Mouse (Mus musculus): ENCODE data around the gene Hat1. TPM values are rescaled to one million over a fixed set of nuclear protein-coding genes. Genes with fewer than 3 reads are reported as not detected.

Hat1 gene
- 22.7 and 23.0 TPM in 2 replicates for polyA plus RNA-seq (2021; fragmentation: Nextera tagmentation)
- long read RNA-seq, experiment 1, transcript Hat1-201 (11 exons, 1,576 nt), result major isoform, 39 of 45 reads
- long read RNA-seq, experiment 1, partial matches to known transcripts, result 5 of 45 reads
- long read RNA-seq, experiment 1, other reads (novel, unspliced or antisense), result 1 of 45 reads
- long read RNA-seq, experiment 2, transcript Hat1-201 (11 exons, 1,576 nt), result major isoform, 97 of 105 reads
- long read RNA-seq, experiment 2, partial matches to known transcripts, result 3 of 105 reads
- long read RNA-seq, experiment 2, other reads (novel, unspliced or antisense), result 5 of 105 reads

DNA sequence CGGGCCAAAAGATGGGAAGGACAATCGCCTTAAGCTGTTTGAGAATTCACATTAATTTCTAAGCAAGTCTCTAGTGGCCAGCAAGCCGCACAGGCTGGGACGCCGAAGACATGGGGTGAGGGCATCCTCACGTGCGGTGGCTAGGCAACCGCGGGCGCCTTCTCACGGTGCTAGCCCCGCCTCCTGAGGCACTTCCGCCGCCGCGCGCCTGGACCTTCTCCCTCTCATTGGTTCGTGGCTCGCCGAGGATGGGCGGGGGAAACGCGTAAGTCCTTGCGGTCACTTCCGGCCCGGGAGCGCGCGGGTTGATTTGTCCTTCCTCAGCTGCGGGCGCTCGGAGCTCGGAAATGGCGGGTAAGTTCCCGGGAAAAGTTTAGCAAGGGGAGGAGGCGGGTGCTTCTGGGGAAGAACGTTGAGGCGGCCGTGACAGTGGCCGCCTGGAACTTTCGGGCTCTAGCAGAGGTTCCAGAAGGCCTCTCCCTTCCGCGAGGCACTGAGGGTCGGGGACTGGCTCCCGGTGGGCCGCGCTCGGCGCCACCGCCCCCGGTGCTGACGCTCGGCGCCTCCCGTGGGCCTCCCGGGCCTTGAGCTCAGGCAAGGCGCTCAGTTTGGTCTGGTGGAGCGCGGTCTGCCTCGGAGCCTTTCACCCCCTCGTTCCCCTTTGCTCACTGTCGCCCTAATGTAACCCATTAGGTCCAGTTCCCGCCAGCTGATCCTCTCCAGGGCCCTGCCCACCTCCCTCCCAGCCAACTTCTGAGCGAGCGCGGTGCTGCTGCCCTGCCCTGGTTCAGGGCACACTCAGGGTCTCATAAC is at the start of gene Hat1:
TSS of gene Hat1 (plus strand) at position 8 of the 813 bp plus-strand sequence.

GRCm38 (mm10) chr2:71367125-71367880 is 21.5 kb upstream of the Hat1 start, which contains the start of gene Slc25a12:
Gene Slc25a12 (minus strand): TSS chr2:71367749.

DNA sequence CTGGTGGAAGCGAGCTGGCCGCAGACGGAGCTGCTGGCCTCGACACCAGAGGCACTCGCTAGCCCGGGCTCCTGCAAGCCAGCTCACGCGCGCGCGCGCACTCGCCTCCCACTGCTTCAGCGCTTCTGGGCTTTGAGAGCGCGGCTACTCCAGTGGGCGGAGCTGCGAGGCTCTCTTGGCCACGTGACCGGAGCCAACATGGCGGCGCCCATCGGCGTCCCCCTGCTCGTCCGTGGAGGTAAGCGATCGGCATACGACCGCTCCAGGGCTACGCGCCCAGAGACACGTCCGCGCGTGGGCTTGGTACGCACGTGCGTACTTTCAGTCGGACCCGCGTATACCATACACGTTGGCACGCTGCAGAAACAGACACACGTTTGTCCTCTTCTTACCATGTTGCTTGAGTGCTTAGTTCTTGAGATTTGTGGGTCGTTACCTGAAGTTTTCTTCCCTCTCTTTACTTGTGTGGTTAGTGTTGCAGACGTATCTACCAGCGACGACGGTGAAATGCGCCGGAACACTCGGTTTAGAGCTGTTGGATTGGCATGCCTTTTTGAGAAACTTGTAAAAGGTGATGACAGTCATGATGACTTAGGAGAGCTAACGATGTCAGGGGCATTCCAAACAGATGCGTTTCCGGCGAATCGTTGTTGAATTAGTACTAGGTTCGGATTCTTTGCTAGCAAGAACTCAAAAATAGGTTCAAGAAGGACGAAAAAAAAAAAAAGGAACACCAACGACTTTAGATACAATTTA is 64.6 kb downstream of the Hat1 start, which contains the start of gene Metap1d:
TSS of gene Metap1d (plus strand) at position 116 of the 756 bp plus-strand sequence.

Other genes with a start within 250 kb of the Hat1 start
- 57.5 and 60.2 TPM in 2 replicates for gene Dync1i2, start 177.3 kb upstream of the Hat1 start, polyA plus RNA-seq (2021; fragmentation: Nextera tagmentation)
- 136 and 139 TPM in 2 replicates for gene Slc25a12, start 21.2 kb upstream of the Hat1 start, polyA plus RNA-seq (2021; fragmentation: Nextera tagmentation)
- 12.2 and 12.9 TPM in 2 replicates for gene Metap1d, start 64.3 kb downstream of the Hat1 start, polyA plus RNA-seq (2021; fragmentation: Nextera tagmentation)
- 13.1 and 14.1 TPM in 2 replicates for gene Dlx1, start 139.2 kb downstream of the Hat1 start, polyA plus RNA-seq (2021; fragmentation: Nextera tagmentation)
- gene Dlx2, start 157.8 kb downstream of the Hat1 start, polyA plus RNA-seq (2021; fragmentation: Nextera tagmentation), result 4.8 and 5.9 TPM in 2 replicates